Mouse (Mus musculus) cerebellum, adult 8-10 months (tissue): ENCODE measurements around the gene Nrxn3.

ENCODE experiments used
- DNase-seq: peaks from one replicate; pipeline ENCODE4 v3.0.0; 2022

The Nrxn3 gene

GRCm38 (mm10) chr12:89377051-89377643 is 654.5 kb downstream of the Nrxn3 start:
- DNase-seq = no peak

DNA sequence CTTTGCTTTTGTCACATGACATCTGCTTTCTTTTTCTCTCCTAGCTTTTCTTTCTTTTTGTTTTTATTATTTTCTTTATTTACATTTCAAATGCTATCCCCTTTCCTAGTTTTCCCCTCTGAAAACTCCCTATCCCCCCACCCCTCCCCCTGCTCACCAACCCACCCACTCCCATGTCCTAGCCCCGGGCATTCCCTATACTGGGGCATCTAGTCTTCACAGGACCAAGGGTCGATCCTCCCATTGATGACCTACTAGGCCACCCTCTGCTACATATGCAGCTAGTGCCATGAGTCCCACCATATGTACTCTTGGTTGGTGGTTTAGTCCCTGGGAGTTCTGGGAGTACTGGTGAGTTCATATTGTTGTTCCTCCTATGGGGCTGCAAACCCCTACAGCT is 655.0 kb downstream of the Nrxn3 start:
- no peak for DNase-seq

GRCm38 (mm10) chr12:89383254-89383653 is 660.6 kb downstream of the Nrxn3 start:
- DNase-seq = no peak

DNA sequence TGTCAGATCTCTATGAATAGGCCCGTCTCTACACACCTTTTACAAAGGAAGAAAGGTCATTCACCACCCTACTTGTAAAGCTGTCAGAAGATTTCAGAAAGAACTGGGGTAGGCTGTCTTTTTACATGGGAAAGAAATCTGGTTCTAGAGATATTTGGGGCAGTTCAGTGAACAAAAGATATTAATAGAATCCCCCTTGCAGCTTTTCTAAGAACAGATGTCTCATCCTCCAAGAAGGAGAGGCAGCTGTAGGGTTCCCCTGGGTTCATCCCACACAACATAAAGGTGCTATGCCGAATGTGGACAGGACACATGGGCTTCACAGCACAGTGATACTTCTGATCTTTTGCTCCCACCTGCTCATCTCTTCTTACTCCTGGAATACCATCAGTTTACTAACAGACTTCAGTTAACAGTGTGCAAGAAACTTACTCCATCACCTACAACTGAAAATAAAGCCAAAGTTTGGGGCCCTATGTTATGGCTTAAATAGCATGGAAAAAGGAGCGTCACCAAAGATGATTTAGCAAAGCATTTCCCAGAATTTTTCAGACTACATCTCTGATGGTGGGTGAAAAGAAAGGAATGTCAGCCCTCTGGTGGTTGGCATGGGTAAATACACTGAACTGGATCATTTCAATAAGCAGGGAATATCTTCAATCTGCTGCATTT is 672.6 kb downstream of the Nrxn3 start:
- DNase-seq = no peak

DNA sequence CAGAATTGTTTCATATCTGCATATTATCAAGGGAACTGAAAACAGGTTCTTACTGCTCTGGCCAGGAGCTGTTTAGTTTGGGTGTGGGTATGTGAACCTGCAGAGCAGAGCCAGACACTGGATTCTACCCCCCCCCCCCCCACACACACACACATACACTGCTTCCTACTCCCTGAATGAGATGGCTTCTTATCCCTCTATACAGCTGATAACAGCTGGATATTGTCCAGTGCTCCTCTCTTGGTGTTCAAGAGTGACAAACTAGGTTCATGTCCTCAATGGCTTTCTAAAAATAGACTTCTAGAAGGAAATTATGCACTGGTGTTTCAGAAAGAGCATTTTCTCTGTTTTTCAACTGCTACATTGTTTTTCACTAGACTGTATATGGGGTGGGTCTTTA is 713.8 kb downstream of the Nrxn3 start:
- no peak for DNase-seq

GRCm38 (mm10) chr12:89442323-89443038 is 719.8 kb downstream of the Nrxn3 start:
- DNase-seq = no peak

- peak; percentile 16 for DNase-seq
Observed at GRCm38 (mm10) chr12:89450667-89451298, 728.1 kb downstream of the Nrxn3 start.

- no peak for DNase-seq
Observed at GRCm38 (mm10) chr12:89470226-89470625, 747.5 kb downstream of the Nrxn3 start.

DNA sequence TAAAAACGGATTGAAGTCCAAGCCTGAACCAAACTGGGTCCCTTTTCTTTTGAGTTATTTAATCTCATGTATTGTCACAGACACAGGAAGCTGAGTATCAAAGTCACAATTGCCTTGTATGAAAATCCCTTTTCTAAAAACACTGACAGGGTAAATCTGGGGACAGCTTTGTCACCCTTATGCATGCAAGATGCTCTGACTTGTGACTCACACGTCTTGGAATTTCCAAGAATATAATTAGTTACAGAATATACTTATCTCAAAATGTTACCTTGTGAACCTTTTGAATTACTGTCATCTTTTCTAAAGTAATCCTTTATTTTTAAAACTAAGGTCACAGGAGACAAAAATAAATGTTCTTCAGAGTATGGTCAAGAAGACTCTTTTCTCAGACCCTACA is 748.6 kb downstream of the Nrxn3 start:
- DNase-seq = no peak

DNA sequence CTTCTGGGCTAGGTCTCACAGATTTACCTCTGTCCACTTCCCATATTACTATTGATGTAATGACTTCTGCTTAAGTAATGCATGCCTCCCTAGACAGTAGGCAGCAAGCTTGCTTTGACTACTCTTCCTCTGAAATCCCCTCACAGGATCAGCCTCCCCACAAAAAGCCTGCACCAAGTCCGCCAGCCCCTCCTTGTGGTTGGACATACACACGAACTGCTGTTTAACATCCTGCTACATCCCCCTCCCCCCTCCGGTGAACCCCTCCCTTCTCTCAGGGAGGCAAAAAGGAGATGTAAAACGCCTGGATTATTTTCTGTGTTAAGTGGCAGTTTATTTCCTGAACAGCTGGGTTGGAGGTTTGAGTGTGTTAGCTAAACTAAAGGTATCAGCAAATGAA is 749.2 kb downstream of the Nrxn3 start:
- DNase-seq = no peak

GRCm38 (mm10) chr12:89479096-89479495 is 756.4 kb downstream of the Nrxn3 start:
- DNase-seq = peak; percentile 64

GRCm38 (mm10) chr12:89482223-89482622 is 759.5 kb downstream of the Nrxn3 start:
- DNase-seq = no peak

DNA sequence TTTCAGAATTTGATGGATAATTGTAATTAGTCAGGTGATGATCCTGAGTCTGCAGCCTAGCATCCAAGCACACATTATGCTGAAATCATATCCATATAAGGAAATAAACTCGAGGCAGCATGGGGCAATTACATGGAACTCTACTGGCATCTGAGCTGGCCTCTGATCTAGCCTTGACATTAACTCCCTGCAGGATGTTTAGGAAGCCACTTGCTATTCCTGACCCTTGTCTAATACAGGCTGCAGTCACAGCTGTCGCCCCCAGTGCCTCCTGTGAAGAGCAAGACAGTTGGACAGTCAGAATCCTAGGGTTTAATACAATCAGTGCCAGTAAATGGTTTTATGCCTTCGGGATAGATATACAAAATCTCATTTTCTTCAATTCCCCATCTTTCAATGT is 781.4 kb downstream of the Nrxn3 start:
- no peak for DNase-seq

GRCm38 (mm10) chr12:89505121-89505764 is 782.6 kb downstream of the Nrxn3 start:
- DNase-seq = peak; percentile 79

GRCm38 (mm10) chr12:89508970-89509369 is 786.3 kb downstream of the Nrxn3 start:
- DNase-seq = no peak

GRCm38 (mm10) chr12:89513759-89514158 is 791.1 kb downstream of the Nrxn3 start:
- peak; percentile 74 for DNase-seq

DNA sequence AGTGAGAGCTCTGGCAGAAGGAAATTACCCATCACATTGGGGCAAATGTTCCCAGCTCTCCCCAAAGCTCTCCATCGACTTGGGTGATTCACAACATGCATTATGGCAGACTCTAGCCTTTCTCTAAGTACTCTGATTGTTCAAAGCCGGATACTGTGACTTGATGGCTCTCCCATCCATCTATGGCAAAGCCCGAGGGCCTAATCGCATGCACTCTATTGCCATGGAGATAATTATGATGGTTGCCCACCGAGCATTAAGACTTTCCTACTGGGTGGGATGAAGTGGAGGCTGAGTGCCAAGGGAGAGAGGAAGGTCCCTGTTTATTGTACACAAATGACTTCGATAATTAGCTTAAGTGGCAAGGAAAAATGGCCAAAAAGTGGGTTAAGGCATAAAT is 793.4 kb downstream of the Nrxn3 start:
- no peak for DNase-seq

- DNase-seq = no peak
Observed at GRCm38 (mm10) chr12:89530679-89531350, 808.1 kb downstream of the Nrxn3 start.

GRCm38 (mm10) chr12:89551291-89551690 is 828.6 kb downstream of the Nrxn3 start:
- DNase-seq = peak; percentile 20

- peak; percentile 72 for DNase-seq
Observed at GRCm38 (mm10) chr12:89553223-89553880, 830.7 kb downstream of the Nrxn3 start.

- no peak for DNase-seq
Observed at GRCm38 (mm10) chr12:89554171-89554570, 831.5 kb downstream of the Nrxn3 start.
